Mouse (Mus musculus) E14TG2a.4 (cell line): ENCODE measurements around the gene Gm45208.

Experiments used
- H3K27me3 ChIP-seq: 2 replicates; pipeline ENCODE4 v1.6.1; 2014; ENCODE audit warnings: low read length, control low read depth; ENCODE audit not compliant: insufficient read depth
- H3K36me3 ChIP-seq: 2 replicates; pipeline ENCODE4 v1.6.1; 2014; ENCODE audit warnings: low read length, control low read depth; ENCODE audit not compliant: insufficient read depth
- H3K4me1 ChIP-seq: replicated peaks from 2 replicates; pipeline ENCODE4 v1.6.1; 2014; ENCODE audit warnings: low read depth, low read length, control low read depth
- H3K4me3 ChIP-seq: replicated peaks from 2 replicates; pipeline ENCODE4 v1.5.1; 2014; ENCODE audit warnings: mild to moderate bottlenecking, low read length
- H3K9me3 ChIP-seq: 2 replicates; pipeline ENCODE4 v1.6.1; 2014; ENCODE audit warnings: low read length, control low read depth
- CTCF ChIP-seq: conservative IDR thresholded peaks from 2 replicates; pipeline ENCODE4 v1.5.1; 2014; ENCODE audit warnings: low read length
- NANOG ChIP-seq: IDR thresholded peaks from 2 replicates; pipeline ENCODE4 v1.6.1; 2014; ENCODE audit warnings: borderline replicate concordance, low read length, mixed read lengths
- POU5F1 ChIP-seq: IDR thresholded peaks from 2 replicates; pipeline ENCODE4 v1.6.1; 2014; ENCODE audit warnings: low read length, borderline replicate concordance

The Gm45208 gene

DNA sequence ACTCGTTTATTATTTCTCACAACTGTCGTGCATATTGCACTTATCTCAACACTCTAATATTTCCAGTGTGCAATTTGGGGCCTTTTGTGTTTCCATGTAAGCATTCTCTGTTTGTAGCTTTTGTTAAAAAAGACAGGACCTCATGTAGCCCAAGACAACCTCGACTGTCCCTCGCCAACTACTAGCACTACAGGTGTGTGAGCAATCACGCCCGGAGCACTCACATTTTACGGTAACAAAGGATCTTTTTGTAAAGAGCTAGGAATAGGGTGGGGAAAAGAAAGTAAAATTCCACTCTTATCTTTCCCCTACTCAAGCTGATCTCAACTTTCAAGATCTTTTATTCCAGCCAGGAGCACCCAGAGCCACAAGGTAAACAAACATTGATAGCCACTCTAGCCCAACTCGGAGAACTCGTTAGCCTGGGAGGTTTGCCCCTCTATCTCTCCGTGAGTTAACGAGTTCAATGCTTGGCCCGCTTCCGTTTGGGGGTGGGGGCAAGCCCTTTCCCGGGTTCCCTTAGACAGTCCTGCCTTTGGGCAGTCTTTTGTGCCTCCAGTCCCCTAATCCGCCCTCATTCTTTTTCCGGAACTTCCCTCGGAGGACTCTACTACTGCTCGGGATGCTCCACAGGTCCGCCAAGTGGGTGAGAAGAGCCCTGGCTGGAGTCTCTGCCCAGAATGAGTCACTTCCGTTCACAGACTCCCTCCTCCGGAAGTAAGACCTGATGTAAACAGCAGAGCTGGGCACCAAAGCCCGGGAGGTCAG lies at the start of gene Gm45208:
Gene Gm45208 (plus strand): TSS at position 732 of the 768 bp plus-strand sequence.
- no peak for TF ChIP-seq CTCF
- TF ChIP-seq POU5F1 = no peak
- no peak for TF ChIP-seq NANOG
- Histone ChIP-seq H3K4me3 (peak within 1 kb of the TSS; percentile 84), H3K36me3 (peaks cover 32% of the 10 kb centered on the region), H3K9me3 (no peaks in the 10 kb centered on the region), H3K4me1 (peaks cover 36% of the 10 kb centered on the region), H3K27me3 (no peaks in the 10 kb centered on the region)

DNA sequence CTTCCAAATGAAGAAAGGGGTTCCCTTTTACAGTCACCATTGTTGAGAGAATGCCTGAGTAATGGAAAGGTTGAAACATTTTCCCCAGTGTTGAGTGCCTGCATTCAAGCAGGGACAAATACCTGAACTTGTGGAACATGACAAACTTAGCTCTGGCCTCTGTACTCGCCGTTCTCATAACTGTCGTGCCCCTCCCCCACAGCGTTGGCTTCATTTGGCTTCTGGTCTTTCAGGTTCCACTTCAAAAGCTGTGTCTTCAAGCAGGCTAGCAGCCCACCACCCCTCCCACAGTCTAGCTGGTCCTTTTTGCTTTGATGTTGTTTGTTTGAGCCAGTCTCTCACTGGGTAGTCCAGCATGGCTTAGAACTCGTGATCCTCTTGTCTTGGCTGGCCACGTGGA lies 49.3 kb upstream of the Gm45208 start:
- TF ChIP-seq CTCF = no peak
- no peak for TF ChIP-seq POU5F1
- Histone ChIP-seq H3K36me3 (peaks cover 14% of the 10 kb centered on the region), H3K4me3 (no peak overlapping the region), H3K4me1 (peaks cover 51% of the 10 kb centered on the region), H3K27me3 (no peaks in the 10 kb centered on the region), H3K9me3 (no peaks in the 10 kb centered on the region)

DNA sequence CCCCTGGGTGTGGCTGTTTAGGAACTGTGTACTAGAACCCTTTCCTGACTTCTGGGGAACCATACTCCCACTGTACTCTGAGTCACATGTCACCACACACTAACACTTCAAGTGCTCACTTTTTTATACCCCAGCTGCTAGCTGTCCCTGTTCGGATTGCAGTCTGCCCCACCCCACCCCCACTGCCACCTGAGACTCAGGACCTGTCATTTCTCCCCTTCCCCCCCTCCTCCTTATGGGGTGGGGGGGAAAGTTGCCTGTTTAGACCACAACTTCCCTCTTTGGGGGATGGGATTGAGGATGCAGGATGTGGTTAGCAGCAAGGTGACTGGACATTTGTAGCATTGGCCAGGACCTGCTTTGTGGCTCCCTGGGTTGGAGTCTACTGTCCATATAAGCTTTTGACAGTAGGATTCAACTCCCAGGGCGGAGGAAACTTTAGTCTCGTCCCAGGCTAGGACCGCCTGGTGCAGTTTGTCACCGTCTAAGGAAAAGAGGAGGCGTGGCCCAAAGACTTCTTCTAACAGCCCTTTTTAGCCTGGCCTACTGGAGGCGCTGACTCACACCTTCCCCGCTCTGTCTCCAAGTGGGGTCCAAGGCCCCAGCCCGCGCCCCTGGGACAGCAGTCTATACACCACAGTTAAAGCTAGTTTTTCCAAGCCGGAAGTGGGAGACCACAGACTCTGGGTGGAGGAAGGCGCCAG lies 48.3 kb upstream of the Gm45208 start:
- Histone ChIP-seq H3K36me3 (peaks cover 8% of the 10 kb centered on the region), H3K4me1 (peaks cover 46% of the 10 kb centered on the region), H3K9me3 (no peaks in the 10 kb centered on the region), H3K27me3 (no peaks in the 10 kb centered on the region), H3K4me3 (peak overlapping the region; percentile 75)
- TF ChIP-seq NANOG (no peak), CTCF (no peak), POU5F1 (no peak)

DNA sequence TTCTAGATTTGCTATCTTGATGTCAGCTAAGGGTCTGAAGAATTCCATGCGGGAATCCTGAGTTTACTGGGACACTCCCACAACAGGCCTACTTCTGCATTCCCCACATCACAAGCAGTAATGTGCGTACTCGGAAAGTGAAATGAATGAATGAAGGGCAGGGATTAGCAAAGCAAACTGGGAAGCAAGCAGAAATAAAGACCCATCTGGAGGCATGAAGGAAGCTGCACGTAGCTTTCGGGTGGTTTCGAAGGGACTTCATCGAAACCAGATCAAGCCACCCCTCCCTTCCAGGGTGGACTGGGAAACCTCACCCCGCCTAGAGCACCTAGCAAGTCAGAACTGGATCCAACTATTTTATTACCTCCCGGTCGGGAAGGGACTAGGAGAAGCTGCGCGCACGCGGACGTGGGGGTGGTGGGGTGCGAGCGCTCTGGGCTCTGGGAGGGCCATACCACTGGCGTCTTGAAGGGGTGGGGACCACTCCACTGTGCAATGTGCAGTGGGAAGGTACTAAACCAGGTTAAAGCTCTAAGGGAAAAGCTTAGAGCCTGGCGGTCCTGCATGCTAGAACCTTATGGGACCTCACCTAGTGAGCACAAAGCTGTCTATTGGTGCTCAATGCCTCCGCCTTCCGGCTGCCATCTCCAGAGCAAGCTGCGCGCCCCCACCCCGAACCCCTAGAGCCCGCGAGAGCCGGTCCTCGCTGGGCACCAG lies 47.6 kb upstream of the Gm45208 start:
- Histone ChIP-seq H3K27me3 (no peaks in the 10 kb centered on the region), H3K4me1 (peaks cover 42% of the 10 kb centered on the region), H3K4me3 (peak overlapping the region; percentile 75), H3K36me3 (peaks cover 1% of the 10 kb centered on the region), H3K9me3 (no peaks in the 10 kb centered on the region)
- TF ChIP-seq POU5F1 = no peak
- no peak for TF ChIP-seq NANOG
- no peak for TF ChIP-seq CTCF

DNA sequence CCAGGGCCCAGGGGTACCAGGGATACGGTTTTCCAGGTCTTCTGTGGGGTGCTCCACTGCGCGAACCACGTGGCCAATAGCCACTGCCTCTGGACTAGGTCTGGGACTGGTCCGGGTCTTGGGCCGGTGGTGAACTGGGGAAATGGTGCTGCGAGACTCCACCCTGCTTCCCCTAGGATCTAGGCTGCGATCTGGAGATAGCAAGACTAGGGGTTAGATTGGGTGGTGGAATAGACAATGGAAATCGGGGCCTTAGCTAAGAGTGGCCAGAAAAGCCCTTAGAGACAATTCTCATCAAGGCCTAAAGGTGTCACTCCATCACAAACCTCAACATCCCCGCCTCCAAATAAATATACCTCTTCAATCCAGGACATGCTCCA lies 47.1 kb upstream of the Gm45208 start:
- TF ChIP-seq NANOG (no peak), CTCF (no peak), POU5F1 (no peak)
- H3K9me3 ChIP-seq = no peaks in the 10 kb centered on the region
- H3K4me1 ChIP-seq = peaks cover 44% of the 10 kb centered on the region

DNA sequence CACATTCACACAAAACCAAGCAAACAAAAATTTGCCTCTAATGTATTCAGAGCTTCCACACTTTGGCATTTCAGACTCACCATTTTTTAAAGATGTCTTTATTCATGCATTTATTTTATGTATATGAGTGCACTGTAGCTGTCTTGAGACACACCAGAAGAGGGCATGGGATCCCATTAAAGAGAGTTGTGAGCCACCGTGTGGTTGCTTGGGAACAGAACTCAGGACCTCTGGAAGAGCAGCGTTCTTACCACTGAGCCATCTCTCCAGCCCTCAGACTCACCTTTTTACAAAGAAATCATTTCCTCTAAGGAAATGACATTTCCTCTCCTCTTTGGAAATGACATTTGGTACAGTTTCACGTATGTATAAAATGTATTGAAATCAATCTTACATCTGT lies 43.1 kb upstream of the Gm45208 start:
- TF ChIP-seq POU5F1 = no peak
- TF ChIP-seq CTCF = no peak
- no peak for TF ChIP-seq NANOG
- Histone ChIP-seq H3K9me3 (no peaks in the 10 kb centered on the region), H3K4me3 (no peak overlapping the region), H3K4me1 (peaks cover 24% of the 10 kb centered on the region), H3K27me3 (no peaks in the 10 kb centered on the region; the same call in 1 of the 2 replicates), H3K36me3 (no peaks in the 10 kb centered on the region)

More for the DNA sequence above, 47.1 kb upstream of the Gm45208 start:
- H3K27me3 ChIP-seq = no peaks in the 10 kb centered on the region
- H3K4me3 ChIP-seq = peak overlapping the region; percentile 75
- H3K36me3 ChIP-seq = no peaks in the 10 kb centered on the region

DNA sequence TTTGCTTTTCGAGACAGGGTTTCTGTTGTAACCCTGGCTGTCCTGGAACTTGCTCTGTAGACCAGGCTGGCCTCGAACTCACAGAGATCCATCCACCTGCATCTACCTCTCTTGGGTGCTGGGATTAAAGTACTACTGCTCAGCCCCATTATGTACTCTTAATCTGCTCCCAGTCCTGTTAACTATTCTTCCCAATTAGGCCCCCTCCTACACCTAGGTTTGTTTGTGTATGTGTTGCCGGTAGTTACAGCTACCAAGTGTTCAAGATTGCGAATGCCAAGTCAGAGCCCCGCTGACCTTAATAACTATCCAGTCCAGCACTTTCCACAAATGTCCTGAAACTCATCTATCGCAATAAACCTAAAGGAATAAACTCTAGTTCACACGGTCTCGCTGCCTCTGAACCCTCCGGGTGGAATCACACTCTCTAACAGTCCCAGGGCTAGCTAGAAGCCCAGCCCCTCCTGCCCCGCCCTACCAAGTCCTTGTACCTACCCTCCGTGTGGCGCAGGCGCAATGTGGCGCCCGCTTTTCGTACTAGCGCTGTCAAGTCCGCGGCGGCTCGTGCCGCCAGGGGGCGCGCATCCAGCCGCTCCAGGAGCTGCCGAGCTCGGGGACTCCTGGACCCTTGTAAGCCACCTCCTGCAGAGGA lies 42.5 kb upstream of the Gm45208 start:
- no peaks in the 10 kb centered on the region; the same call in 1 of the 2 replicates for H3K27me3 ChIP-seq
- H3K4me3 ChIP-seq = peak overlapping the region; percentile 69
- TF ChIP-seq POU5F1 (no peak), CTCF (no peak), NANOG (no peak)
- H3K4me1 ChIP-seq = peaks cover 20% of the 10 kb centered on the region
- no peaks in the 10 kb centered on the region for H3K9me3 ChIP-seq
- H3K36me3 ChIP-seq = no peaks in the 10 kb centered on the region

DNA sequence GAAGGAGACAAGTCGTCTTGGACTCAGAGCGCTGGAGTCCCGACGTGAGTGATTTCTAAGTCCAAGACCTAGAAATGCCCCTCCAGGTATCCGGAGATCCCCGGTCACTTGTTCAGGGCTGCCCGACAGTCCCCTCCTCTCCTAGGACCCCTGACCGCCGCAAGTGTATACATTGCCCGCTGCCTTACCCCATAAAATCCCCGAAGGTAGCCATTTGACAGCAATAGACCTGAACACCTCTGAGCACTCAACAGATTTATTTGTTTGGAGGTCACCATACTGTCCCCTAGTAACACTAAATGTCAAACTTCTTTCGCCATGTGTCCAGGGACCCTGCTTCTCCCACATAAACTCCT lies 42.0 kb upstream of the Gm45208 start:
- no peaks in the 10 kb centered on the region; the same call in 1 of the 2 replicates for H3K27me3 ChIP-seq
- H3K4me1 ChIP-seq = peaks cover 20% of the 10 kb centered on the region
- peak overlapping the region; percentile 69 for H3K4me3 ChIP-seq
- H3K36me3 ChIP-seq = no peaks in the 10 kb centered on the region
- no peaks in the 10 kb centered on the region for H3K9me3 ChIP-seq
- TF ChIP-seq NANOG = no peak
- no peak for TF ChIP-seq POU5F1
- no peak for TF ChIP-seq CTCF
